Mouse (Mus musculus): ENCODE measurements around the gene Nipbl.
A peak's percentile ranks its signal among the peaks of the same experiment; 100 is the strongest.
"Not testable (repeated sequence)": the region's sequence is repeated elsewhere in the genome, so short reads cannot be mapped to it uniquely, and the experiment has no call there.

Gene Nipbl

GRCm38 (mm10) chr15:8282155-8282554 is 162.1 kb downstream of the Nipbl start:
- DNase-seq: no peak

DNA sequence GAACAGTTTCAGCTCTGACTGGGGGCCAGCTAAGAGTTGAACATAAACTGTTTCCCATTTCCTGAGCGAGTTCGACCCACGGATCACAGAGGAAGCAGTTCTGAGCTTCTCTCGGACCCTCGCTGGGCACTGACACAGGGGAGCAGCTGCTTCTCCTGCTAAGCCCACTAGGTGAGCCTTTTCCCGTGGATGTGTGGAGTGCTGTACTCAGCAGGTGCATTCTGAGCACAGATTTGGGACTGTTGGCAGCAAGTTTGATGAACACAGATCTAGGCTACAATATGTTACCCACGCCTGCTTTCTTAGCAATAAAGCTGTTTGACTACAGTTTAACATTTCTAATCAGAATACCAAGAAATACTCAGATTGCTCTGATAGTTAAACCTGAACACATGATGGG is 162.6 kb downstream of the Nipbl start:
- DNase-seq: no peak

GRCm38 (mm10) chr15:8279929-8280610 is 164.2 kb downstream of the Nipbl start:
- peak; percentile 52 for DNase-seq

- peak; percentile 33 for DNase-seq
Observed at GRCm38 (mm10) chr15:8279320-8279779, 164.9 kb downstream of the Nipbl start.

- not testable (repeated sequence) for DNase-seq
Observed at GRCm38 (mm10) chr15:8277916-8278315, 166.3 kb downstream of the Nipbl start.

DNA sequence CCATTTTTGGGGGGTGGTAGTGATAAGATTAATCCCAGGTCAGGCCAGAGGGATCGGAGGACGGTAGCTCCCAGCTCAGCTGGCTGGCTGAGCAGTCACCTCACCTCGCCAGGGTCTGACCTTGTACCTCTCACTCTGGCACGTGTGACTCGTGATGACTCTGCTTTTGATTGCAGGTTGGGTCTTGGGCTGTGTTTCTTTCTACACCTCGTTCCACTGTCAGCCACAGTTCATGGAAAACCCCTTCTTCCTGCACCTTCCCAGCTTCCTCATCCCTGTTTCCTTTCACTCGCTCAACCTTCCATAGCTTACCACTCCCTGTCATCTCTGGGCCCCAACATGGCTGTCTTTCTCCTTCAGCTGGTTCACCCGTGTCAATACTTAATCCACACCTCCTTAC is 172.3 kb downstream of the Nipbl start:
- DNase-seq: no peak

- peak; percentile 8 for DNase-seq
Observed at GRCm38 (mm10) chr15:8268231-8268630, 176.0 kb downstream of the Nipbl start.

DNA sequence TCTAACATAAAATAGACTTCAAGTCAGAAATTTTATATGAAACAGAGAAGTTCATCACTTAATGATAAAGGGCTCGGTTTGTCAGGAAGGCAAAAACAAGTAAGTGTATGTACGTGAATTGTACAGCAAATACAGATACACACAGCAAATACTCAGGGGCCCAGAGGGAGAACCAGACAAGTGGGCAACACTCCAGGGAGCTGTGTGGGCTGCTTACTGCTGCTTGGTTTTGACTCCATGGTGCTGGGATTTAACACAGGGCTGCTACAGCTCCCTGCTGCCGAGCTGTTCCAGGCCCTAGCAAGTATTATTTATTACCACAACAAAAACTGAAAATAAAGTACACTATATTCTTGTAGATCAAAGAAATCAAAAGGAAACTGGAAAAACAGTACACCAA is 177.1 kb downstream of the Nipbl start:
- no peak for DNase-seq

- no peak for DNase-seq
Observed at GRCm38 (mm10) chr15:8265946-8266345, 178.3 kb downstream of the Nipbl start.
